Comparison of ENCODE assay signal across 8 mouse cellular contexts in genomic region chr1:105355910-105356290, GRCm38 (mm10). TPM values are rescaled to one million over a fixed set of nuclear protein-coding genes. Genes with fewer than 3 reads are reported as not detected.
A peak's percentile ranks its signal among the peaks of the same experiment; 100 is the strongest.
DNase-seq lines count a peak whose midpoint lies in the region; ATAC-seq lines count a peak whose summit lies in the region.

No protein-coding gene starts in this region.

- DNase-seq in neural tube, embryonic 11.5 days (ENCODE audit: low spot score), result peak; percentile 63
- no peak for DNase-seq in neural tube, embryonic 10.5 days (ENCODE audit: extremely low spot score, low spot score)
- peak; percentile 59 for DNase-seq in embryo, embryonic 10.5 days (ENCODE audit: low spot score)
- peak; percentile 56 for DNase-seq in kidney, postnatal 14 days
- DNase-seq in testis, postnatal 10 days (ENCODE audit: low spot score), result peak; percentile 74

- H3K36me3 ChIP-seq in neural tube, embryonic 11.5 days (ENCODE audit: control insufficient read depth, insufficient read depth, low read length), result no peaks in the 10 kb centered on the region
- no peaks in the 10 kb centered on the region for H3K36me3 ChIP-seq in heart, embryonic 14.5 days (ENCODE audit: control insufficient read depth, insufficient read depth, low read length)
- H3K36me3 ChIP-seq in megakaryocyte, embryonic 14.5 days (replicated peaks; ENCODE audit: low read length), result no peaks in the 10 kb centered on the region

- no peaks in the 10 kb centered on the region for H3K4me1 ChIP-seq in neural tube, embryonic 11.5 days (ENCODE audit: control insufficient read depth, insufficient read depth, low read length)
- peaks cover 5 to 6% of the 10 kb centered on the region in 2 experiments; a peak in 3 of 4 replicates for H3K4me1 ChIP-seq in heart, embryonic 14.5 days (ENCODE audit: control insufficient read depth in 2 of 2, insufficient read depth in 2 of 2, low read length in 2 of 2)
- peaks cover 23% of the 10 kb centered on the region for H3K4me1 ChIP-seq in megakaryocyte, embryonic 14.5 days

- no peak overlapping the region for H3K27ac ChIP-seq in neural tube, embryonic 11.5 days (ENCODE audit: low read depth, low read length)
- no peak overlapping the region for H3K27ac ChIP-seq in heart, embryonic 14.5 days (replicated peaks in 1 of 2; ENCODE audit: control insufficient read depth in 1 of 2, insufficient read depth in 1 of 2, low read depth in 2 of 2, low read length in 2 of 2)

- WGBS in neural tube, embryonic 11.5 days, result 1% methylated on average over 23 of the region's 23 CpGs
- under 1% methylated on average over 22 of the region's 23 CpGs for WGBS in heart, embryonic 14.5 days

- H3K9me3 ChIP-seq in neural tube, embryonic 11.5 days (ENCODE audit: control insufficient read depth, low read length), result no peaks in the 10 kb centered on the region
- H3K9me3 ChIP-seq in heart, embryonic 14.5 days (ENCODE audit: control insufficient read depth, low read length), result no peaks in the 10 kb centered on the region
- 0 out of 2 replicates have a peak, but pooled peaks cover 3% of the 10 kb centered on the region for H3K9me3 ChIP-seq in megakaryocyte, embryonic 14.5 days

- H3K4me2 ChIP-seq in neural tube, embryonic 11.5 days (ENCODE audit: low read depth), result peak overlapping the region; percentile 92
- H3K4me2 ChIP-seq in heart, embryonic 14.5 days (ENCODE audit: low read length), result peak overlapping the region; percentile 98

- H3K9ac ChIP-seq in neural tube, embryonic 11.5 days (ENCODE audit: low read length), result peak overlapping the region; percentile 70
- H3K9ac ChIP-seq in heart, embryonic 14.5 days (ENCODE audit: low read length), result peak overlapping the region; percentile 73

- peak; percentile 54 for ATAC-seq in neural tube, embryonic 11.5 days (ENCODE audit: insufficient read depth, low FRiP score, low TSS enrichment)
- 0 out of 2 replicates have a peak, but pooled peaks have one; percentile 21 for ATAC-seq in heart, embryonic 14.5 days (ENCODE audit: insufficient number of reproducible peaks, insufficient read depth, low FRiP score, low read depth)
- no peak for ATAC-seq in megakaryocyte progenitor cell, adult 5-6 weeks (replicated peaks; ENCODE audit: poor library complexity)

- peak overlapping the region; percentile 48 for H3K4me3 ChIP-seq in neural tube, embryonic 11.5 days (ENCODE audit: low read depth, low read length)
- H3K4me3 ChIP-seq in heart, embryonic 14.5 days (ENCODE audit: control insufficient read depth in 1 of 2, insufficient read depth in 1 of 2, low read depth in 1 of 2, low read length in 2 of 2), result peak overlapping the region; percentile 87
- peak overlapping the region; percentile 93 for H3K4me3 ChIP-seq in megakaryocyte, embryonic 14.5 days (replicated peaks)

- no peaks in the 10 kb centered on the region for H3K27me3 ChIP-seq in neural tube, embryonic 11.5 days (ENCODE audit: control insufficient read depth, insufficient read depth, low read length)
- peaks cover 4% of the 10 kb centered on the region for H3K27me3 ChIP-seq in heart, embryonic 14.5 days (ENCODE audit: control insufficient read depth, insufficient read depth, low read length)
- H3K27me3 ChIP-seq in megakaryocyte, embryonic 14.5 days (replicated peaks), result peaks cover 53% of the 10 kb centered on the region

RNA-seq across cellular contexts. Expression of gene Rnf152, which starts 0.6 kb away (rescaled TPM):
- polyA plus RNA-seq in neural tube, embryonic 11.5 days (2014; fragmentation: Nextera tagmentation; extraction: Ambion mirVana), result 0.93 and 1.2 TPM in 2 replicates
- 0.34 and 0.40 TPM in 2 replicates for polyA plus RNA-seq in heart, embryonic 14.5 days (2014; fragmentation: Nextera tagmentation; extraction: Ambion mirVana)
- polyA plus RNA-seq in megakaryocyte, embryonic 14.5 days (2012; ENCODE audit: insufficient read depth, low replicate concordance), result not detected in 2 replicates
- 0.10 TPM in 1 of 2 replicates, not detected in the other for total RNA-seq in megakaryocyte progenitor cell, adult 5-6 weeks (2015)
- total RNA-seq in megakaryocyte progenitor cell, adult 5-6 weeks (2017), result not detected in 2 replicates
